Mouse (Mus musculus): ENCODE measurements around the gene Lce1b.

The Lce1b gene

DNA sequence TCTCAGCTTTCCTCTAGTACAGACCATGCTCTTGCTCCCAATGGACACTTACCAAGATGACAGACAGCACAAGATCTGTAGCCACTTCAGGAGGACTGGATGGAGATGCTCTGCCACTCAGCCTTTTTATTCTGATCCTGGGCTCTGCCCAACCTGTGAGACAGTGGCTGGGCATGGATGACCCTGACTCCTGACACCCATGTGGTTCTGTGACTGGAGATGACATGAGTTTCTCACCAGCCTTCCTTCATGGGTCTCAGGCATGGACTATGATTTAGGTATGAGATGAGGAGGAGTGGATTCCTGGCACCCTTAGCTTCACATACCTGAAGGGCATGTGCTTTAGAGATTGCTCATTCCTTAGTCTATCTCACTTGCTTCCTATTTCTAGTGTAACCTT is at the start of gene Lce1b:
Gene Lce1b, minus strand, starts transcription at position 101 of the 400 bp plus-strand sequence.
- no peak for DNase-seq

DNA sequence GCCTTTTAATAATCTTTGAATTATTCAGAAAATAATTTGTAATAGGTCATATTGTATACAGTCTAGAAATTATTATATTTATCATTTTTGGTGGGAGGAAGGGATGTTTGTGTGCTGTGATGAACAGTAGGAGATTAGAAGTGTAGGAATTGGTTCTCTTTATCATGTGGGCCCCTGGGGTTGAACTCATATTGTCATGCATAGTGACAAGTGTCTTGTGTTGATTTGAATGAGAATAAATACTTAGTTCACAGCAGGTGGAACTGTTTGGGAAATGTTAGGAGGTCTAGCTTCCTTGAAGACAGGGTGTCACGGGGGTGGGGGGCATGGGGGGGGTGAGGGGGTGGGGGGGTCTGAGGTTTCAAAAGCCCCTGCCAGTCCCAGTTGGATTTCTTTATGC is 37.9 kb upstream of the Lce1b start:
- no peak for DNase-seq

GRCm38 (mm10) chr3:92691688-92692087 is 35.0 kb upstream of the Lce1b start:
- DNase-seq = no peak

GRCm38 (mm10) chr3:92689154-92689553 is 32.4 kb upstream of the Lce1b start:
- peak; percentile 15 to 40 for DNase-seq

DNA sequence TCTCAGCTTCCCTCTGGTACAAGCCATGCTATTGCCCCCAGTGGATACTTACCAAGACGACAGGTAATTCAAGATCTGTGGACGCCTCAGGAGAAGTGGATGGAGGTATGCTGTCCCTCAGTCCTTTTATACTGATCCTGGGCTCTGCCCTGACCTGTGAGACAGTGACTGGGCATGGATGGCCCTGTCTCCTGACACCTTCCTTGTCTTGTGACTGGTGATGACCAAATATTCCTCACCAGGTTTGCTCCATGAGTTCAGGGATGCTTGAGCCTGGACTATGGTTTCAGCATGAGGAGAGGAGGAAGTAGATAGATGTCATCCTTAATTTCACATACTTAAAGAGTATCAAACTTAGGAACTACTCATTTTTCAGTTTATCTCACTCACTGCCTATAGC is 30.4 kb upstream of the Lce1b start, which contains the start of gene Lce1d:
Gene Lce1d, minus strand, starts transcription at position 101 of the 400 bp plus-strand sequence.
- DNase-seq = no peak

- DNase-seq = no peak
Observed at GRCm38 (mm10) chr3:92678947-92679346, 22.2 kb upstream of the Lce1b start, which contains the start of gene Lce1c. TSS of gene Lce1c (plus strand) at chr3:92679247.

- no peak for DNase-seq
Observed at GRCm38 (mm10) chr3:92670215-92670614, 13.5 kb upstream of the Lce1b start, which contains the start of gene Lce1a2. TSS of gene Lce1a2 (minus strand) at chr3:92670315.

DNA sequence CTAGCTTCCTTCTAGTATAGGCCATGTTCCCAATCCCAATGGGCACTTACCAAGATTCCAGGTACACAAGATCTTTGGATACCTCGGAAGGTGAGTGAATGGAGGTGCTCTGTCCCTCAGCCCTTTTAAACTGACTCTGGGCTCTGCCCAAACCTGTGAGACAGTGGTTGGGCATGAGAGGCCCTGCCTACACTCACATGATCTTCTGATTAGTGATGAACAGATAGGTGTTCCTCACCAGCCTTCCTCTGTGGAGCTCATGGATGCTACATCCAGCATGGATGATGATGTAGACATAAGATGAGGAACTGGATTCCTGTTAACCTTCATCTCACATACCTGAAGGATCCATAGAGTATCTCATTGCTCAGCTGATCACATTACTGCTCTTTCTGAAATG is 8.5 kb downstream of the Lce1b start, which contains the start of gene Lce1a1:
Gene Lce1a1, minus strand, starts transcription at position 101 of the 400 bp plus-strand sequence.
- no peak for DNase-seq

DNA sequence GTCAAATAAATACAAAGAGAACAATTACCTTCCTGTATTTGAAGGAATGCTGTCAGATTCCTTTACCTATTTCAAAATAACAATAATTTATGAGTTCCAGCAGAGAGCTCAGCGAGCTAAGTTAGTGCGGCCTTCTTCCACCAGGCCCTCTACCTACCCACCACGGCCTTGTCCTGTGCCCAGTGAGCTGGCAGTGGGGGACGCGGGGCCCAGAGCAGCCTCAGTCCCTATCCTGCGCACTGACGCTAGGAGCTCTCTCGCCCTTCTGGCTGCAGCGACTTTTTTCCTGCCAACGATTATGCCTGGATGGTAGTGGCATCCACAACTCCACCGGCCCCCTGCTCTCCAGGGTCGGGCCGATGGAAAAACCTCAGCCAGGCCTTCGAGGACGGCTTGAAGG is 16.9 kb downstream of the Lce1b start:
- DNase-seq = no peak

DNA sequence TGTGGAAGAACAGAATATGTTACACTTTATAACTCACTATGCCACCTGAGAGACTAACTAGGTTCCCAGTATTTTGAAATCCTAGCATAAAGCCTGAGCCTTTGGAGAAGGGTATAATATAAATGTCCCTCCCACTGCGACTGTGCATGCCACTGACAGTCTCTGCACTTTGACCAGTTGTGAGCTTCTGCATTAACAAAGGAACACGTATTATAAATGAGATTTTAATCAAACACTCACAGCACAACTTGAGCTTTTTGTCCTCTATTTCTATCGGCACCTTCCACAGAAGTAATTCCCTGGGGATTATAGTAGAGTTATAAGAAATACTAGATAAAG is 18.1 kb downstream of the Lce1b start:
- DNase-seq = no peak

- peak; percentile 29 to 53 for DNase-seq
Observed at GRCm38 (mm10) chr3:92637745-92638652, 18.7 kb downstream of the Lce1b start.

GRCm38 (mm10) chr3:92621560-92621959 is 35.2 kb downstream of the Lce1b start, which contains the start of gene Lce6a:
TSS of gene Lce6a (minus strand) at chr3:92621660.
- DNase-seq = no peak

GRCm38 (mm10) chr3:92609804-92610203 is 46.9 kb downstream of the Lce1b start:
- DNase-seq = no peak

GRCm38 (mm10) chr3:92607392-92607791 is 49.3 kb downstream of the Lce1b start, which contains the start of gene 2210017I01Rik:
TSS of gene 2210017I01Rik (minus strand) at chr3:92607492.
- DNase-seq = no peak
